Mouse (Mus musculus): Measurements from ENCODE around the gene Samd1.
"Not testable (repeated sequence)": the region's sequence is repeated elsewhere in the genome, so short reads cannot be mapped to it uniquely, and the experiment has no call there.

Samd1 gene

DNA sequence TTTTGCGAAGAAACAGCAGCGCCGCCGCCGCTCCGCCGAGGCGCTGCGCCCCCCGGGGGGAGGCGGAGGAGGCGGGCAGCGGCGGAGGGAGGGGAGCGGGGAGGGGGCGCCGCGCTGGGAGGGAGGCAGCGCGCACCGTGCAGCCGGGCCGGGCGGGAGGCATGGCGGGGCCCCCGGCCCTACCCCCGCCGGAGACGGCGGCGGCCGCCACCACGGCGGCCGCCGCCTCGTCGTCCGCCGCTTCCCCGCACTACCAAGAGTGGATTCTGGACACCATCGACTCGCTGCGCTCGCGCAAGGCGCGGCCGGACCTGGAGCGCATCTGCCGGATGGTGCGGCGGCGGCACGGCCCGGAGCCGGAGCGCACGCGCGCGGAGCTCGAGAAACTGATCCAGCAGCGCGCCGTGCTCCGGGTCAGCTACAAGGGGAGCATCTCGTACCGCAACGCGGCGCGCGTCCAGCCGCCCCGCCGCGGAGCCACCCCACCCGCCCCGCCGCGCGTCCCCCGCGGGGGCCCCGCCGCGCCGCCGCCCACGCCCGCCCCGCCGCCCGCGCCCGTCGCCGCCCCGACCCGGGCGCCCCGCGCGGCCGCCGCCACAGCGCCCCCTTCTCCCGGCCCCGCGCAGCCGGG is at the start of gene Samd1:
Gene Samd1 (plus strand): TSS at position 162 of the 631 bp plus-strand sequence.
- peak; percentile 57 to 76 for DNase-seq

DNA sequence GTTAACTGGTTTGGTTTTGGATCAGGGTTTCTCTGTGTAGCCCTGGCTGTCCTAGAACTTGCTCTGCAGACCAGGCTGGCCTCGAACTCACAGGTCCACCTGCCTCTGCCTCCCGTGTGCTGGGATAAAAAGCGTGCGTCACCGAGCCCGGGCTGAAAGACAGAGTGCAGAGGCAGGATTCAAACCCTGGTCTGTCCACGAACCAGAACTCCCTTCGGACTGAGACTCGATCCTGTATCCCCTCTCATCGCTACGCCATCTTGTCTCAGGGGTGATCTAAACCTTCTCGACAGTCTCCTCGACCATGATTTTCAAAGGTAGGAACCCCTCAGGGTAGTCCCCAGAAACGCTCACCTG is 42.7 kb upstream of the Samd1 start:
- peak in 1 of 2 experiments; percentile 42 for DNase-seq

DNA sequence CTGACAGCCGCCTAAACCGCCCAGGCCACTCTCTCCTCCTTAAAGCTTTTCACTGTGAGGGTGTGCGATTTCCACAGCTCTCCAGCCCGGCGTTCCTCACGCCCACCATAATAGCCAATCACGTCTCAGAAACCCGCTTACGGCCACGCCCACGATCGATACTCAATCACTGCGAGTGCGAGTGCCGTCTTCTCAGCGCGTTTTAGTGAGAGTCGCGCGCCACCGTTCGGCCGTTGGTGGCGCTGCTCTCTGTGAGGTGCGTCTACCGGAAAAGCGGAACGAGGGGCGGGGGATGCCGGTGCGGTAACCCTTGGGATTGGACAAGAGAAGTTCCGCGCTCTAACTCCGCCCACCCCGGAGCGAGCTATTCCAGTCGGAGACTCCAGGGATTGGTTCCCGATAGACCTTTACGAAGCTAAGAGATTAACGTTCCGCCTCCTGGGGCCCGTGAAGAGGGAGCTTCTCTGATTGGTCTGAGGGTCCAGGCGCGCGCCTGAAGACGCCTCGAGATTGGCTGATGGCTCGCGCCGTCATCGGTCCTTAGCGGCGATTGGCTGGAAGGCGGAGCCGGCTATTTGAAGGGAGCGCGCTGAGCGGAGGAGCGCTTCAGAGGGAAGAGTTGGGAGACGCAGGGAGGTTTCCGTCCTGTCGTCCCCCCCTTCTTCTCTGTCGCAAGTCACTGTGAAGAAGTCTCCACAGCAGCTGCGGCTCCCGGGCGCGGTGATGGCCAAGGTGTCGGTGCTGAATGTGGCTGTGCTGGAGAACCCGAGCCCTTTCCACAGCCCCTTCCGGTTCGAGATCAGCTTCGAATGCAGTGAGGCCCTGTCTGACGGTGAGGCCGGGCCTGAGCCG is 42.1 kb upstream of the Samd1 start, which contains the start of the genes Gm10644 and Asf1b:
Gene Gm10644 (minus strand): TSS at position 100 of the 852 bp plus-strand sequence.
Gene Asf1b (plus strand): TSS at position 402 of the 852 bp plus-strand sequence.
- DNase-seq, result peak; percentile 100

DNA sequence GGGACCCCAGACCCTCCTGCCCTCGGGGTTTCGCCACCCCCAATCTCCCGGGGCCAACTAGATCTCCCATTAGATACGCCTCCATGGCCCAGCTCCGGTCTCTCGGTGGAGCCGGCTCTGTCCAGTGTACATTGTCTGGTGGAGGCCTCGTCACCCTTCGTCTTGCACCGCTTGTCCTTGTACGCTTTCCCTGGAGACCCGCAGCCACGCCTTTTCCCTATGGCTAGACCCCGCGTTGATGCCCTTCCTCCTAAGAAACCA is 41.6 kb upstream of the Samd1 start:
- DNase-seq, result no peak

DNA sequence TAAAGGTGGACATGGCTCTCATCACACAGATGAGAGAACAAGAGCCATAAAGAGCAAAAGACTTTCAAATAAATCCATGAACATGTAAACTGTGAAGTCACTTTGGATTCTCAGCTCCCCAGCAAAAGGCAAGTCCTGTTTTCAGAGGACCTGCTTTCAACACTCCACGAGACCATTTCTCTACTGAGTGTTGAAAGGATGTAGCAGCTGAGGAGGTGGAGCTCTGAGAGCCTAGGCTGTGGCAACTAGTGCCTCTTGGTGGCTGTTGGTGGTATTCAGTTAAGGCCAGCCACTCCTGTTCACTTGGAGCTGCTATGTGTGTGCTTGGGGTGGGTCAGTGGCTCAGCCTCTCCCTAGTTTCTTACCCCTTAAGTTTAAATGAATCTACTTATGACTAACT is 40.7 kb upstream of the Samd1 start:
- no peak for DNase-seq

DNA sequence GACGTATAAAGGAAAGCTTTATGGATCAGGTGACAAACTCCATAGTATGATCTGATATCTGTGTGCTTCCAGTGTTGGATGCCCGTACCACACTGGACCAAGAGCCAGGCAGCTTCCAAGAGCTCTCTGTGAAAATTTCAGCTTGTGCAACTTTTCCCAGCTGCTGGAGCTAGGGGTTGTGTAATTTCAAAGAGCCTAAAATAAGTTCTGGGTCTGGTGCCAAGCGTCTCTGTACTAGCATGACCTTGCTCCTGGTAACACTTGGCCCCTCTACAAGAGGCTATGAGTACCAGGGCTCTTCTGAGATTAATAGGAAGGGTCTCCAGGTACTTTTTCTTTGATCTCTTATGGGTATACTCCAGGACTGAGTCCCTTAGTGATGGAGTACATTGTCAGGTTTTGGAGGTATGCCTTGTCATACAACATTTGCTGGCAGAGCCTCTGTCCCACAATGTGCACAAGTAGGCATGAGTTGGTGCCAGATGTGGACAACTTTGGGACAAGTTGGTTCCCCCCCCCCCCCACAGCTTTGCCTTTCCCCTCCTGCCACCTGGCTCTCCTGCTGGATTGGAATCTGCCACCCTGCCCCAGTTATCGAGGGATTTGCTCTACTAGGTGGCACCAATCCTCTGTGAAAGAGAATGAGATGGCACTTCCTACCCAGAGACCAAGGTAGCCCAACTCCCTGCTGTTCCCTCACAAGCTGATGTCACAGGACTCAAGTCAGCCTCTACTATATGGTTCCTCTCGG is 33.3 kb upstream of the Samd1 start:
- peak; percentile 12 to 38 for DNase-seq

DNA sequence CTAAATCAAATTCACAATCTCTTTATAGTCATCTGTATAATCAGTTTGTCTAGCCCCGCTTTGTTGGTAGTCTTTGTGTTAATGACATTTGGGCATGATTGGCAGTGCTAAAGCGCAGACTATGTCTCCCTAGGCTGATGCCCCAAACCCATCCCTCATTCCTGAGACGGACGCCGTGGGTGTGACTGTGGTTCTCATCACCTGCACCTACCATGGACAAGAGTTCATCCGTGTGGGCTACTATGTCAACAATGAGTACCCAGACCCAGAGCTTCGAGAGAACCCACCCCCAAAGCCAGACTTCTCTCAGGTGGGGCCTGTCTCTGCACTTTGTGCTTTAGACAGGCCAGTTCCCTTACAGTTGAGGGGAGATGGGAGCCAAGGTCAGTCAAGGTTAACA is 29.8 kb upstream of the Samd1 start:
- DNase-seq, result no peak

DNA sequence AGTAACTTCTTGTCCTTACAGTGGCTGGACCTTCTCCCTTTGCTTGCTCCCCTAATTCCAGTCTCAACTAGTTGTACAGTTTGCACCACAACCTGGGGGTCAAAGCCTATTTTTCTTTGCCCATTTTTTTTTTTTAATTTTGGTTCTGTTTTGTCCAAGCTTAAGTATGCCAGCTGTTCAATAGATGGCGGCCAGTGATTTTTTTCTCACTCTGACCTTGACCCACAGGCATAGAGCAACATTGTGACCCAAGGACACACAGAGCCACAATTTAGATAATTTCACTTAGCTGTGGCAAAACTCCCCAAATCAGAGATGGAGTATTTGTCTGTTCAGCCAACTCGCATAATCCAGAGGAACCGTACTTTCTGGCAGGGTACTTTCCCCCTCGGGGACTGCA is 26.4 kb upstream of the Samd1 start:
- DNase-seq, result no peak

DNA sequence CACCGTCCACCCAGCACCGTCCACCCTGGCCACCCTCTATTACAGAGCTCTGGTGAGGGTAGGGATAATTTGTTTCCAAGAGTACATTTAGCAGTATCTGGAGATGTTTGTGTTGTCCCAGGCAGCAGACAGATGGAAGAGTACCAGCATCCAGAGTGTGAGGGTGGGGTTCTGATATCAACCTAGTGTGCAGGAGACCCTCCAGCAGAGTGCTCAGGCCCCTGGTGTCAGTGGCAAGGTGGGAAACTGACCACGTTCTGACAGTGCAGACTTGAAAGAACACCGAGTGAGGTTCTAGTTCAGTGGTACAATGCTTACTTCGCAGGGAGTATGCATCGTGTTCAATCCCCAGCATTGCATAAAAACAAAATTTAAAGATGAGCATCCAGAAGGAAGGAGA is 25.8 kb upstream of the Samd1 start:
- DNase-seq, result peak in 1 of 2 experiments; percentile 32

DNA sequence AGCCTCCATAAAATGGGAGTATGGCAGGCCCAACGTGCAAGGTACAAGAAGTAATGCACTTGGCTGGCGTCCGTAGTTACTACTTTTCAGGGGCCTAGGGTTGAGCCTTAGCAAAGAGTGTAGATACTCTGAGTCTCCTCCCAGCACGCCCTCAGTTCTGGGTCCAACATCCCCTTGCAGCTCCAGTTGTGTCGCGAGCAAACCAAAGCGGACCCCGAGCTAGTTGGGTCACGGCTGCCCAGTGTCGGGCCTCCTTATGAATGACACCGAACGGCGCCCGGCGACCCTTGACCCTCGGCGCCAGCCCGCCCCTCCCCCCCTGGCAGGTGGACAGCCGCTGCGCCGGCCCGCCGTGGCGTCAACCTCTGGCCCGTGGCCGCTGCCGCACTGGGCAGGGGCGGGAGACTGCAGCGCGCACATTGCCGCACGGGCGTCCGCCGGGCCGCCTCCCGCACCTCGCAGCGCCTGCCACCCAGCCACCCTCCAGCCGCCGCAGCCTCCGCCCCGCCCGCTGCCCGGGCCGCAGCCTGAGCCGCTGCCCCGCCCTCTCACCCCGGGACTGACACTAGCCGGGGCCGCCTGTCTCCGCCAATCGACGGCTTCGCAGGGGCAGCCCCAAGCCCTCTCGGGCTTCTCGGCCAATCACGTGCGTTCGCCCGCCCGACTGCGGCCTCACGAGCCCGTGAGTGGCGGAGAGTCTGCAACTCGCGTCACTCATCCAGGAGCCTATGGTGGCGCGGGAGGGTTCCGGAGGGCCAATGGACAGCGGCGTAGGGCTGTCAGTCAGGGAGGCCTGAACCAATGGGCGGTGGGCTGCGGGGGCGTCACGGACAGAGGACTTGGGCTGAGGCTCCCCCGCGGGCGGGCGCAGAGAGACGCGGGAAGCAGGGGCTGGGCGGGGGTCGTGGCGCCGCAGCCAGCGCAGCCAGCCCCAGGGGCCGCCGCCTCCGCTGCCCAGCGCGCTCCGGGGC is 25.0 kb upstream of the Samd1 start, which contains the start of gene Prkaca:
Gene Prkaca (plus strand): TSS at position 844 of the 971 bp plus-strand sequence.
- peak; percentile 97 to 100 for DNase-seq

DNA sequence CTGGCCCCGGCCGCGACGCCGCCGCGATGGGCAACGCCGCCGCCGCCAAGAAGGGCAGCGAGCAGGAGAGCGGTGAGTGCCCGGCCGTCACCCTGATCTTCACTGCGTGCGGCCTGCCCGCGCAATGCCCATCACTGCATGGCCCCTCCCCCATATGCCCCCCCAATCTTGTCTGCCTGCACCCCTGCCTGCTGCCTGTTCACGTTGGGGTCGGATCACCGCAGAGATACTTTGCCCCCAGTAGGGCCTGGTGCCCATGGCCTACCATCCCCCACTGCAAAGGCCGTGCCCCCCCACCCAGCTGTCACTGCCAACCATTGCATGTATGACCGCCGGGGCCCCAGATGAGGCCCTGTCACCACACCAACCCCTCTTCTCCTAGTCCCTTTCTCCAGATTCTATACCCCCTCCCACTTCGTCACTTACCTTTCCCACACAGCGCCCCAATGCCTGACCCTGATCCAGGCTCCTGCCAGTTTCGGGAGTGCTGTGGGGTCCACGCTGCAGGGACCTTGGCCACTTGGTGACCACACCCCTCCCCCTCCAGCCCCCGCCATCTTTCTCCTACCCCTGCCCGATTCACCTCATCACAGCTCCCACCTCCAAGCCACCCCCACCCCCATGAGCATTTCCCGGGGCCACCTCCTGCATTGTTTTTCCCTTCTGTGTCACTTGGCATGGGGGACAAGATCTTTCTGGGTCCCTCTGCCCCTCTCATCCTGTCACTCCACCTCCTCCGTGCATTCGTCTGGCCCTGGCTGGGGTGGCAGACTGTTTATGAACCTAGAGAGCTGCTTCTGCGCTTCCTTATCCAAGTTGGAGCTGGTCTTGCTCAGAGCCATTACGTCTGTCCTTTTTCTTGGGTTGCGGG is 24.1 kb upstream of the Samd1 start:
- peak; percentile 16 to 62 for DNase-seq

DNA sequence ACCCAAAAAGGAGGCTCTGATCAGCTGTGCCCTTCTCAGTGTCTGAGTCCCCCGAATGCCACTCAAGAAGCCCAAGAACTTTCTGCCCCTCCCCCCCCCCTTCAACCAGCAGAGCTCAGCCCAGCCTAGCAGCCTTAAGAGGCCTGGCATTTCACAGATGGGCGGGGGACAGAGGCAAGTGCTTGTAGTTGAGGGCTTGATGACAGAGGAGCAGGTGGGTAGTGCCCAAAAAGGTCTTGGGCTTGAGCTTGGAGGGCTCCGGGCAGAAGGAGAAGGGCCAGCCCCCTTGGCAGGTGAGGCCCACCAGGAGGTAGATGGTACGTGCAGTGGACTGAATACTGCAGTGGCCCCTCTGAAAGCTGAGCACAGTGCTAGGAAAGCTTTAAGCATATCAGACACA is 23.0 kb upstream of the Samd1 start:
- DNase-seq, result peak in 1 of 2 experiments; percentile 33

DNA sequence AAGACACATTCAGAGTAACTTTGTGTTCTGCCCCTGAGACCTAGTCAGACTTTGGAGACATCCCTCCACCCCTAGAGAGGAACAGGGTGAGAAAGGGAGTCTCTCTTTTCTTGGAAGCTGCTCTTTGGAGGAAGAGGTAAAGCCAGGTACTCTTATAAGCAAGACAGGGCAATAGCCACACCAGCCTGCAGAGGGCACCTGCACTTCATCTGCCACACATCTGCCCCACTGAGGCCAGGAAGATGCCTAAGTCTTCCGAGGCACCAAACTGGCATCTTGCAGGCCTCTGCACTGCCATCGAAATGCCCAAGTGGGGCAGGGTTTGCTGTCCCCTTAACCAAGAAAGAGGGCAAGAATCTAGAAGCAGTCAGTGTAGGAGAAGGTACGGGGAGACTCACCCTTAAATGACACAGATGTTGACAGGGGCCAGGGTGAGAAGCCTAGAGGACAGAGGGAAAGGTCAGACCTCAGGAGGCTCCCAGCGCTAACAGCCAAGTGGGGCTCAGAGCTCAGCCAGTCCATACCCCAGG is 21.3 kb upstream of the Samd1 start:
- DNase-seq, result peak; percentile 50 to 55

DNA sequence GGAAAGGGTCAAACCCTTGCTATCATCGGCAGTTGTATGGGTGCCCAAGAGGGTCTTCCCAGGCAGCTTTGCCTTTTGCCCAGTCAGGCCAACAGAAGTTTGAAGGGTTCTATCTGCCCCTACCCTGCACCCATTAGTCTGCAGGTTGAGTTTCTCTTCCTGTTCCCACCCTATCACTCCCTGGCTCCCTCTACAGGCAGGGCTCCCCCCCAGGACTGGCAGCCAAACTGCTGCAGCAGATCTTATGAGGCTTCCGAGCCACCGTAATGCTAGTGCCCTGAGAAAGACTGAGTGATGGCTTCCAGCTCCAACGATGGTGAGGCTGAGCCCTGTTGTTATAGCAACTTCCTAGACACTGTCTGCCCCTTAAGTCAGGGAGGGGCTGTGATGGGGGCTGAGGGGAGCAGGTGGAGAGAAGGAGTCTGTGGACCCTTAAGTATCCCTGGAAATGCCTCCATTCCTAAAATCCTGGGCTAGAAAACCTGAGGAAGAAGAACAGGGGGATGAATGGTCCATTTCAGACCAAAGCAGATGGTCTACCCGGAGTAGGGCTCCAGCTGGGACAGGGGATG is 20.6 kb upstream of the Samd1 start:
- peak in 1 of 2 experiments; percentile 33 for DNase-seq

DNA sequence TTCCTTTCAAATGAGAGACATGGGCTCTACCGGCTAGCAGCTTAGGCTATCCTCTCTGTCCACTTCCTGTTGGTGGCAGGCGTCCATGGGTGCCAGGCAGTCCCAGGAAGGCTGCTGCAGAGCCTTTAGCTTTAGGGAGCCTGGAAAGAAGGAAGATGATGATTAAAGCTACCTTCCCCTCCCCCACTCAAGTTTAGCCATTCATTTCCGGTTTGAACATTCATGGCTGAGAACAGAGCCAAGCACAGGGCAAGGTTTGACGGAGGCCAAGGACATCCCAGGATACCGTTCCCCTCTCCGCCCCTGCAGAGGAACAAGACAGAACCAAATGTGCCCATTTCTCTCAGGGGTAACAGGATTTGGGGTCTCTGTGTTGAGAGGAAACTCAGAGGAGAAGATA is 19.8 kb upstream of the Samd1 start:
- peak; percentile 36 to 55 for DNase-seq

DNA sequence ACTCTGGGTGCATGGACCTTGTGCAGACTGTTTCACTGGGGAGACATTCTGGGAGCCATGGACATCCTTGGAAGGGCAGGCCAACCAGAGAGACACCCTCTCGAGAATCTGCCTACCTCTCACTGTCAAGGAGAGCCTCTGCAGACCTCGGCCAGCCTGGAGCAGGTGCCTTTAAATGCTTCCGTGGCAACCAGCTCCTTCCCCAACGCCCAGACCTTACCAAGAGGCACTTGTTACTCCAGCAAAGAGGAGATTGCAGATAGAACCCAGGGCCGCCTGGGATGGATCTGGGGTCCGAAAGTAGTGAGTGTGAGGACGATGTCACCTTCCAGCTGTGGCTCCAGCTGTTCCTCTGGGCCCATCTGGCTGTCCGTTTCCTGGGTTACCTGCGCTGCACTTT is 19.3 kb upstream of the Samd1 start:
- peak in 1 of 2 experiments; percentile 29 for DNase-seq

DNA sequence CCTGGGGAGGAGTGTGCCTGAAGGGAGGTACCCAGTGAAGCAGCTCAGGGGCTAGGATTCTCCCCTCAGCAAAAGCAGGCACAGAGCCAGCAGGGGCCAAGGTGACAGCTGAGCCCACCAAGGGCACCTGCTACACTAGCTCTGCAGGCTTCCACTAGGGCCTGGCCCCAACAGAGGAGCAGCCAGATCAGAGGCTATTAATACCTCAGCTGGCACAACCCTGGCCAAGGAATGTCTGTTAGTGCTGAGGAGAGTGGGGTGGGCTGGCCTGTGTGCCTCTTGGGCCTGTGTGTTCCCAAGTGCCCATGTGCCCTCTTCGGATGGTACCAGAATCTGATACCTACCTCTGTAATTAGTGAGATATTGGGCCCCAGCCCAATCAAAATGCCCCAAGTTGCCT is 17.2 kb upstream of the Samd1 start:
- DNase-seq, result peak in 1 of 2 experiments; percentile 36

DNA sequence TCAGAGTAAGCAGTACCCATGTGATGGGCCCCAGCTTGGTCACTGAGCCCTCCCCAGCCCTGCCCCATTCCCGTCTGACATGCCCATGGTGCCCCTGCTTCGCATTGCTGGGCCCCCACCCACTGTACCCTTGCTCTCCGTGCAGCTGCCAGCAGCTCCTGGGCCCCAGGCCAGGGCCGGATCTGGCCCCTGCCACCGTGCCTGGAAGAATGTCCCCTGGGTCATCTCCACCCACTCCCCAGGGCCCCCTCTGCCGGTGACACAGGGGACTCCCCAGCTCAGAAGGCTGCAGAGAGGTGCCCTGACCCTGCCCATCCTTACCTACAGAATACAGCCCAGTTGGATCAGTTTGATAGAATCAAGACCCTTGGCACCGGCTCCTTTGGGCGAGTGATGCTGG is 16.6 kb upstream of the Samd1 start:
- peak in 1 of 2 experiments; percentile 53 for DNase-seq

DNA sequence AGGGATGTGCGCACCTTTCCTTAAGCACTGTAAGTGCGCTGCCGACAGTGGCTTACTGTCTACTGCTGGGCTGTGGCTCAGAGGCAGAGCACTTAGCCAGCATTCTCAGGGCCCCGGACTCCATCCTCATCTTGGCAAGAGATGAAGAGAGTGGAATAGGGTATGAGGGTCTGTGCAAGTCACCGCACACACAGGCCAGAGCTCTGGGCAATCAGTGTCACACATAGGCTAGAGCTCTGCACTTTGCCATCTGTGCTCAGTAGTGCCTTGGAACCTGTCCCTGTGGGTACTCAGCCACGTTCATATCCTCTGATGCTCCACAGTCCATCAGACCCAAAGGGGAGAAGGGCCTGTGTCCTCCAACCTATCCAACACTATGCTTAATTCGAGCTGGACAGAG is 15.9 kb upstream of the Samd1 start:
- DNase-seq, result no peak

DNA sequence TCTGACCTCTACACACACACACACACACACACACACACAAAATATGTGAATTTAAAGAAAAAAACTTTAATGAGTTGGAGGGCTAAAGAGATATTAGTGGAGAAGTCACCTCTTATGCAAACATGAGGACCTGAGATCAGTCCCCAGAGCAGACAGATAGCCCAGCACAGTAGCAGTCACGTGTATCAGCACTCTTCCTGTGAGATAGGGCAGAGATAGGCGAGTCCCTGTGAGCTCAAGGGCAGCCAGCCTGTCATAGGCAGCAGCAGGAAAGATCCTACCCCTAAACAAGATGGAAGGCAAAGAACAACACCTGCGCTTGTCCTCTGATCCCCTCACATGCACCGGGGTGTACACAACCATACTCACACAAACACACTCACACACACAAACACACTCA is 15.0 kb upstream of the Samd1 start:
- DNase-seq, result no peak

DNA sequence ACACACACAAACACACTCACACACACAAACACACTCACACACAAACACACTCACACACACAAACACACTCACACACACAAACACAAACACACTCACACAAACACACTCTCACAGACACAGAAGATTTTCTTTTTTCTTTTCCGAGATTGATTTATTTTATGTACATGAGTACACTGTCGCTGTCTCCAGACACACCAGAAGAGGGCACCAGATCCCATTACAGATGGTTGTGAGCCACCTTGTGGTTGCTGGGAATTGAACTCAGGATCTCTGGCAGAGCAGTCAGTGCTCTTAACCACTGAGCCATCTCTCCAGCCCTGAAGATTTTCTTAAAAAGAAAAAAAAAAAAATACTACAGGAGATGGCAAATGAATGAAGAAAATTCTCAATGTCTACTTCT is 14.2 kb upstream of the Samd1 start:
- DNase-seq, result not testable (repeated sequence)
